Mouse (Mus musculus) layer of hippocampus, adult 2 months (tissue): Measurements from ENCODE around the gene Slc28a3. TPM values are rescaled to one million over a fixed set of nuclear protein-coding genes. Genes with fewer than 3 reads are reported as not detected.

Experiments used
- DNase-seq, 2 experiments: peaks; one replicate each; pipeline ENCODE4 v3.0.0; 2022; ENCODE audit warnings: low spot score in 2 of 2
- H3K27ac ChIP-seq: fragments of 200-600 bp; 2 replicates; pipeline ENCODE4 v1.8.1; 2022
- H3K4me3 ChIP-seq: fragments of 200-600 bp; 2 replicates; pipeline ENCODE4 v1.8.1; 2022; ENCODE audit warnings: mild to moderate bottlenecking
- CTCF ChIP-seq: fragments of 200-600 bp; conservative IDR thresholded peaks from 2 replicates; pipeline ENCODE4 v1.8.1; 2022; ENCODE audit warnings: antibody characterized with exemption, mild to moderate bottlenecking, moderate library complexity
- total RNA-seq, 2 experiments: library from RNA; stranded (reverse); gene quantifications; 2 replicates each; pipeline ENCODE4 v1.2.3; 2021

The Slc28a3 gene
- total RNA-seq, 2 experiments from 2014 or later, result 0.10 TPM; not detected in 1

- TF ChIP-seq CTCF, result no peak
These were observed 9.3 kb downstream of the Slc28a3 start for GRCm38 (mm10) chr13:58601201-58601855.

GRCm38 (mm10) chr13:58598578-58598977 lies 12.1 kb downstream of the Slc28a3 start:
- no peak for TF ChIP-seq CTCF
- no peak overlapping the region for H3K27ac ChIP-seq
- DNase-seq, result no peak
- no peak overlapping the region for H3K4me3 ChIP-seq

More at GRCm38 (mm10) chr13:58601201-58601855, 9.3 kb downstream of the Slc28a3 start:
- no peak overlapping the region for H3K27ac ChIP-seq
- no peak overlapping the region for H3K4me3 ChIP-seq
- DNase-seq, result no peak

- DNase-seq, result peak; percentile 20 to 46
- TF ChIP-seq CTCF, result peak; percentile 82
These were observed 17.5 kb downstream of the Slc28a3 start for GRCm38 (mm10) chr13:58593129-58593528.

GRCm38 (mm10) chr13:58591912-58592311 lies 18.8 kb downstream of the Slc28a3 start:
- Histone ChIP-seq H3K27ac (no peak overlapping the region), H3K4me3 (no peak overlapping the region)
- no peak for TF ChIP-seq CTCF
- no peak for DNase-seq

More at GRCm38 (mm10) chr13:58593129-58593528, 17.5 kb downstream of the Slc28a3 start:
- no peak overlapping the region for H3K4me3 ChIP-seq
- no peak overlapping the region for H3K27ac ChIP-seq

GRCm38 (mm10) chr13:58590630-58591029 lies 20.0 kb downstream of the Slc28a3 start:
- Histone ChIP-seq H3K27ac (no peak overlapping the region), H3K4me3 (no peak overlapping the region)
- TF ChIP-seq CTCF, result peak; percentile 83
- peak; percentile 22 to 58 for DNase-seq

GRCm38 (mm10) chr13:58589517-58589858 lies 21.2 kb downstream of the Slc28a3 start:
- Histone ChIP-seq H3K27ac (no peak overlapping the region), H3K4me3 (peak overlapping the region; percentile 10; the same call in 1 of the 2 replicates)
- peak; percentile 89 for TF ChIP-seq CTCF
- peak; percentile 85 to 86 for DNase-seq

GRCm38 (mm10) chr13:58588655-58589516 lies 21.8 kb downstream of the Slc28a3 start:
- DNase-seq, result peak; percentile 20 to 61
- no peak overlapping the region for H3K27ac ChIP-seq
- TF ChIP-seq CTCF, result no peak
- H3K4me3 ChIP-seq, result peak overlapping the region; percentile 10; the same call in 1 of the 2 replicates

- no peak for TF ChIP-seq CTCF
- DNase-seq, result no peak
These were observed 22.7 kb downstream of the Slc28a3 start for GRCm38 (mm10) chr13:58587962-58588361.

GRCm38 (mm10) chr13:58566181-58566580 lies 44.5 kb downstream of the Slc28a3 start:
- H3K4me3 ChIP-seq, result no peak overlapping the region
- no peak for DNase-seq
- no peak for TF ChIP-seq CTCF
- no peak overlapping the region for H3K27ac ChIP-seq

More at GRCm38 (mm10) chr13:58587962-58588361, 22.7 kb downstream of the Slc28a3 start:
- H3K4me3 ChIP-seq, result no peak overlapping the region
- no peak overlapping the region for H3K27ac ChIP-seq

GRCm38 (mm10) chr13:58560497-58561138 lies 50.1 kb downstream of the Slc28a3 start:
- DNase-seq, result peak; percentile 73 to 88
- Histone ChIP-seq H3K4me3 (no peak overlapping the region), H3K27ac (peak overlapping the region; percentile 2; the same call in 1 of the 2 replicates)
- TF ChIP-seq CTCF, result no peak

- Histone ChIP-seq H3K27ac (peak overlapping the region; percentile 48; the same call in 1 of the 2 replicates), H3K4me3 (no peak overlapping the region)
- TF ChIP-seq CTCF, result no peak
- peak; percentile 60 to 70 for DNase-seq
These were observed 52.5 kb downstream of the Slc28a3 start for GRCm38 (mm10) chr13:58558216-58558615.

- H3K4me3 ChIP-seq, result no peak overlapping the region
- no peak for DNase-seq
- no peak overlapping the region for H3K27ac ChIP-seq
- TF ChIP-seq CTCF, result peak; percentile 76
These were observed 54.7 kb downstream of the Slc28a3 start for GRCm38 (mm10) chr13:58556018-58556417.

- DNase-seq, result no peak
- TF ChIP-seq CTCF, result no peak
- Histone ChIP-seq H3K4me3 (no peak overlapping the region), H3K27ac (no peak overlapping the region)
These were observed 55.1 kb downstream of the Slc28a3 start for GRCm38 (mm10) chr13:58555561-58555960.
